Mouse (Mus musculus): ENCODE measurements at regions not wholly inside any gene's neighbourhood (a gene's known extent, or its start where the extent isn't known, plus 50 kb on each side); places are given as distances from the start of the nearest gene placed in this dataset.
A peak's percentile ranks its signal among the peaks of the same experiment; 100 is the strongest.

DNA sequence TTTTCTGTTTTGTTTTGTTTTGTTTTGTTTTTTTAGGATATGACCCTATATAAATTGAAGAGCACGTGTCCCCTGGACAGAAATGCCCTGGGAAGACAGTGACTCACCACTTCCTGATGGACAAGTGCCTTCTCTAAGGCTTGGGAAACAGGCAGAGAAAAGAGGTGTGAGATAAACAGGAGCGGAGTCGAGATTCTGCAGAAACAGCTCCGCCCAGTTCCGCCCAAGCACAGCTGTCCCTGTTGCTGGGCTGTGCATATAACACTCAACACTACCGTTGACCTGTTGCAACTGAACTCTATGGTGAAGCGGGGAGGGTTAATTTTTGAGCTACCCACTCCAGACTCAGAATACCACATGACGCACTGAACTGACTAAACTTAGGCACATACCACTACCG lies 152.8 kb downstream of the Cartpt start:
- H3K4me3 ChIP-seq (ENCODE audit: control insufficient read depth in 1 of 2, insufficient read depth in 1 of 2, low read depth in 2 of 2, low read length in 2 of 2): no peak overlapping the region
- no peaks in the 10 kb centered on the region for H3K79me2 ChIP-seq (ENCODE audit: control insufficient read depth, insufficient read depth, low read length, poor library complexity)
- no peaks in the 10 kb centered on the region for H3K4me1 ChIP-seq (ENCODE audit: control insufficient read depth in 1 of 2, insufficient read depth in 2 of 2, low read length in 2 of 2)
- H3K27me3 ChIP-seq (ENCODE audit: control insufficient read depth in 1 of 2, insufficient read depth in 2 of 2, low read length in 2 of 2): no peaks in the 10 kb centered on the region
- no peaks in the 10 kb centered on the region for H3K9me3 ChIP-seq (replicated peaks; ENCODE audit: insufficient read depth, low read length)
- TF ChIP-seq TAL1 (IDR thresholded peaks at IDR 0.05; ENCODE audit: low read length) (no peak), ZC3H11A (IDR thresholded peaks at IDR 0.05; ENCODE audit: low read depth, low read length) (no peak), MEF2A (IDR thresholded peaks at IDR 0.05; ENCODE audit: extremely low read depth, insufficient replicate concordance, low read depth, low read length, poor library complexity, severe bottlenecking) (no peak), EP300 (IDR thresholded peaks at IDR 0.05; ENCODE audit: low read depth in 1 of 2, low read length in 2 of 2) (no peak), MYB (IDR thresholded peaks at IDR 0.05; ENCODE audit: low read depth, low read length) (no peak), NELFE (IDR thresholded peaks at IDR 0.05; ENCODE audit: low read depth, low read length) (no peak), SMC3 (IDR thresholded peaks at IDR 0.05; ENCODE audit: low read depth, low read length) (no peak), ZMIZ1 (IDR thresholded peaks at IDR 0.05; ENCODE audit: low read depth, low read length) (no peak), MXI1 (IDR thresholded peaks at IDR 0.05; ENCODE audit: low read depth, low read length) (no peak), HCFC1 (IDR thresholded peaks at IDR 0.05; ENCODE audit: low read depth, low read length) (no peak), KAT2A (conservative IDR thresholded peaks at IDR 0.05; ENCODE audit: low read depth, low read length) (no peak), POLR2A (IDR thresholded peaks at IDR 0.05; ENCODE audit: control insufficient read depth in 1 of 2, insufficient read depth in 1 of 2, low read depth in 1 of 2, low read length in 2 of 2, poor library complexity in 1 of 2) (no peak), CHD2 (IDR thresholded peaks at IDR 0.05; ENCODE audit: low read length) (no peak), ZKSCAN1 (IDR thresholded peaks at IDR 0.05; ENCODE audit: low read depth, low read length) (no peak), GATA1 (IDR thresholded peaks at IDR 0.05; ENCODE audit: low read depth, low read length) (no peak), SIN3A (IDR thresholded peaks at IDR 0.05; ENCODE audit: low read length) (no peak), ELF1 (IDR thresholded peaks at IDR 0.05; ENCODE audit: low read depth, low read length) (no peak), GABPA (IDR thresholded peaks at IDR 0.05; ENCODE audit: low read depth, low read length) (no peak)
- H3K27ac ChIP-seq (ENCODE audit: control insufficient read depth, low read depth, low read length): no peak overlapping the region
- no peaks in the 10 kb centered on the region for H3K36me3 ChIP-seq (ENCODE audit: control insufficient read depth in 1 of 2, insufficient read depth in 2 of 2, low read length in 2 of 2)
- H3K9ac ChIP-seq (ENCODE audit: control insufficient read depth, low read depth, low read length, poor library complexity, severe bottlenecking): no peak overlapping the region
- DNase-seq (ENCODE audit: low read depth, low spot score): no peak

DNA sequence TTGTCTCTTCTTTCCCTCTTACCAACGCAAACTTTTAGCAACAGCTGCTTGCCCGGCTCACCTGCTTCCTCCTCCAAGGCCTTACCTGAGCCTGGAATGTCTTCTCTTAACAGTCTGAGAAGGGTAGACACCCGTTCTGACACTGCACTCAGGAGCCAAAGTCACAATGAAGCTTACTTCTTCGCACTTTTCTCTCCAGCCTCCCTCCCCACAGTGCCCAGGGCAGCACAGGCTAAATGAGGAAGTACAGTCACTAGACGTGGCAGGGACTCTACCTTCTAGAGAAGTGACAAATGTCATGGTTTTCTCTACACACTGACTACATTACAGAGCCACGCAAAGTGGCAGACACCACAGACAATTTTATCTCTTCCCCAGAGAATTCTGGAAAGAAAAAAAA lies 155.4 kb downstream of the Cartpt start:
- peak; percentile 4 for DNase-seq (ENCODE audit: low read depth, low spot score)
- H3K79me2 ChIP-seq (ENCODE audit: control insufficient read depth, insufficient read depth, low read length, poor library complexity): no peaks in the 10 kb centered on the region
- H3K4me3 ChIP-seq (ENCODE audit: control insufficient read depth in 1 of 2, insufficient read depth in 1 of 2, low read depth in 2 of 2, low read length in 2 of 2): no peak overlapping the region
- no peak overlapping the region for H3K9ac ChIP-seq (ENCODE audit: control insufficient read depth, low read depth, low read length, poor library complexity, severe bottlenecking)
- no peak overlapping the region for H3K27ac ChIP-seq (ENCODE audit: control insufficient read depth, low read depth, low read length)
- TF ChIP-seq KAT2A (conservative IDR thresholded peaks at IDR 0.05; ENCODE audit: low read depth, low read length): no peak
- no peak for TF ChIP-seq NELFE (IDR thresholded peaks at IDR 0.05; ENCODE audit: low read depth, low read length)
- no peak for TF ChIP-seq MAX (IDR thresholded peaks at IDR 0.05; ENCODE audit: low read length)
- TF ChIP-seq POLR2A (IDR thresholded peaks at IDR 0.05; ENCODE audit: control insufficient read depth in 1 of 2, insufficient read depth in 1 of 2, low read depth in 1 of 2, low read length in 2 of 2, poor library complexity in 1 of 2): no peak
- no peak for TF ChIP-seq POLR2AphosphoS2 (IDR thresholded peaks at IDR 0.05; ENCODE audit: low read length)
- no peak for TF ChIP-seq RAD21 (IDR thresholded peaks at IDR 0.05; ENCODE audit: low read depth, low read length)
- no peak for TF ChIP-seq ZMIZ1 (IDR thresholded peaks at IDR 0.05; ENCODE audit: low read depth, low read length)
- no peak for TF ChIP-seq UBTF (IDR thresholded peaks at IDR 0.05; ENCODE audit: borderline replicate concordance, insufficient read depth, low read depth, low read length)
- no peak for TF ChIP-seq EP300 (IDR thresholded peaks at IDR 0.05; ENCODE audit: low read depth in 1 of 2, low read length in 2 of 2)
- TF ChIP-seq MEF2A (IDR thresholded peaks at IDR 0.05; ENCODE audit: extremely low read depth, insufficient replicate concordance, low read depth, low read length, poor library complexity, severe bottlenecking): no peak
- no peak for TF ChIP-seq MAFK (IDR thresholded peaks at IDR 0.05; ENCODE audit: borderline replicate concordance, low read depth, low read length)
- TF ChIP-seq ELF1 (IDR thresholded peaks at IDR 0.05; ENCODE audit: low read depth, low read length): no peak
- no peak for TF ChIP-seq JUND (IDR thresholded peaks at IDR 0.05; ENCODE audit: low read depth, low read length)
- TF ChIP-seq RCOR1 (IDR thresholded peaks at IDR 0.05; ENCODE audit: low read depth, low read length): no peak
- no peak for TF ChIP-seq MXI1 (IDR thresholded peaks at IDR 0.05; ENCODE audit: low read depth, low read length)
- no peak for TF ChIP-seq TAL1 (IDR thresholded peaks at IDR 0.05; ENCODE audit: low read length)
- no peak for TF ChIP-seq ETS1 (IDR thresholded peaks at IDR 0.05; ENCODE audit: low read depth, low read length)
- TF ChIP-seq TBP (IDR thresholded peaks at IDR 0.05; ENCODE audit: low read depth, low read length): no peak
- no peak for TF ChIP-seq ZKSCAN1 (IDR thresholded peaks at IDR 0.05; ENCODE audit: low read depth, low read length)
- no peaks in the 10 kb centered on the region for H3K9me3 ChIP-seq (replicated peaks; ENCODE audit: insufficient read depth, low read length)
- H3K4me1 ChIP-seq (ENCODE audit: control insufficient read depth in 1 of 2, insufficient read depth in 2 of 2, low read length in 2 of 2): no peaks in the 10 kb centered on the region
- H3K36me3 ChIP-seq (ENCODE audit: control insufficient read depth in 1 of 2, insufficient read depth in 2 of 2, low read length in 2 of 2): no peaks in the 10 kb centered on the region
- no peaks in the 10 kb centered on the region for H3K27me3 ChIP-seq (ENCODE audit: control insufficient read depth in 1 of 2, insufficient read depth in 2 of 2, low read length in 2 of 2)
